Mouse (Mus musculus): ENCODE measurements at regions not wholly inside any gene's neighbourhood (a gene's known extent, or its start where the extent isn't known, plus 50 kb on each side); places are given as distances from the start of the nearest gene placed in this dataset.

DNA sequence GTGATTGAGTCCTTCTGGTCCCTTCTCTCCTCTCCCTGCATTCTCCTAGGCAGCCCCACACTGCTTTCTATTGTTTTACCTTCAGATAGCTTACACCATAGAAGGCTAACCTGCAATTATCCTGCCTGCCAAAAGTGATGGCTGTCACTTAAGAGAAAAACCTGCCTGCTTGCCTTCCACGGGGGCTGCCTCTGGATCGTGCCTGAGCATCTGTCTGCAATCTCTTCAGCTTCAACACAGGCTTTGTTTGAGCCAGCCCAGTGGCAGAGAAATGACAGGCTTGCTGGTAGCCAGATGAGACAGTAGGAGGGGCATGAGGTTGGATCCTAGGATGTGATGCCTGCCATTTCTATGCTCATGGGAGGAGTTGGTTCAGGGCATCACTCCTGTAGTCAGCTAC is 345.2 kb upstream of the Tshz3 start:
- TF ChIP-seq POLR2A (IDR thresholded peaks at IDR 0.05; ENCODE audit: low read depth, low read length) (no peak), CTCF (conservative IDR thresholded peaks at IDR 0.05; ENCODE audit: insufficient read depth, insufficient read length, low read depth, low read length) (no peak)
